Mouse (Mus musculus) 416B (cell line): ENCODE results near the gene Gm7792.
"Not testable (repeated sequence)": the region's sequence is repeated elsewhere in the genome, so short reads cannot be mapped to it uniquely, and the experiment has no call there.

Experiments used
- DNase-seq: peaks from one replicate; pipeline ENCODE4 v3.0.0; 2011; ENCODE audit warnings: low read depth

Gene Gm7792

GRCm38 (mm10) chr5:93843476-93843875 lies at the start of gene Gm7792:
Gene Gm7792, plus strand, starts transcription at chr5:93843776.
- DNase-seq: not testable (repeated sequence)
